Mouse (Mus musculus): Measurements from ENCODE around the gene Slc35f2.

Gene Slc35f2

DNA sequence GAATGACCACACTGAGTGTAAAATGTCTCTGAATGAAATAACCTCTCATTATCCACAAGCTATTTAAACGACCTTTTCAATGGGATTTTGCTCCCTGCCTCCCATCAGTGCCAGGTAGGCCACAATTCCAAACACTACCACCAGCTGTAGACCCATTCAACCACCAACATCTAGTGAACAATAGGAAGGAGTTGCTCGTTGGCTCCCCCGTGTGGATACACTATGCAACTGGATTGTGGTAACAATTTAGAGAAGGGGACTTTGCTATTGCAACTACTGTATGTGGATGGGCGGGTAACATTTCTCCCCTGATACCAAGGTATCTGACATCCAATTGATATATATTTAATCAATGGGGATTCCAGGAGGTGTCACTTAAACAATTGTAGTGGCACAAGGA is 47.4 kb downstream of the Slc35f2 start:
- in situ Hi-C loops (cut with MboI, MseI), result no loop called here

DNA sequence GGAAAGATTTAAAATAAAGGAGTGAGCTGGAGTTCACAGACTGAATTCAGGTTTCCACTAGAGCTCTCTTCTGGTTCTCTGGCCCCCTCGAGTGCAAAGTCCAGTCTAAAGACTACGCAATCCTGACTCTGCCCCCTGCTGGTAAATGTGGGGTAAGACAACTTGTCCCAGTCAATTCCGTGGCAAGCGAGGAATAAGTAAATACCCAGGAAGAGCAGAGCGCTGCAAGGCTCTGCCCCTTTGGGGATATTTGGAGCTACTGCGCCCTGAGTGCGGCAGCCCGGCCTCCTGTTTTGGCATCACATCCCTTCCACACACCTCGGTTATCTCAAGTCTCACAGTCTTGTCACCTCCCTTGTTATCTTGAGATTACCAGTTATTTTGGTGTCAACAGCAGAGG is 54.0 kb downstream of the Slc35f2 start:
- in situ Hi-C loops (cut with MboI, MseI), result loop anchor here (5.0 to 25.0 kb wide), 3 partner anchors 78 to 162 kb away; partner anchors contain the start of gene Elmod1 (in 1 of the 2)

DNA sequence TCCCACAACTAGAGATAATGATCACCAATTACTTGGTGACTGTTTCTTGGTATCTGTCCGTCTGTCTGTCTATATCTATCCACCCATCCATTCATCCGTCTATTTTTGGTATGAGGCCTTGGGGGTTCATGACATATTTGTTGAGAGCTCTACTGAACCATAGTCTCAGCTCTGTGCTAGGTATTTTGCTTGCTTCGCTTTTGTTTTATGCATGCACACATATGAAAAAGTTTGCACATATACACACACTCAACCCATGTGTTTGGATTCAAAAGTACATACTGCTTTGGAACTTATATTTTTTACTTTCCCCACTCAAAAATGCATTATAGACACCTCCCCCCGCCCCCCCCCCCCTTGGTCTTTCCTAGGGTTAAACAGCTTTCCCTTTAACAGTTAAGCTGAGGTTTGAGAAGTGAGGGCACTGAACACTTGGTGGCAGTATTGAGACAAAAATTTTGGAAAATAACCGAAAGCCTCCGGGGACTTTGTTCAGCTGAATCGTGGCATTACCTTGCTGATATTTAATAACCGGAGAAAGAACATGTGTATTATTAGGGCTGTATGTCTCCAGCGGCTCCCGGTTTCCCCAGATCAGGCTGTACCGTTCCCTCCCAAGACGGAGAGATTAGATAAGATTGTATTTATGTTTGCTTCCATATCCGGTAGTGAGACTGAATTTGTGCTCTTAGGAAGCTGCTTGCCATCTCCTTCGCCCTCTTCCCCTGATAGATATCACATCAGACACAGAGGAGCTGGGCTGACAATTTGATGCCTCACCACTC is 57.9 kb downstream of the Slc35f2 start:
- in situ Hi-C loops (cut with MboI, MseI), result loop anchor here (5.0 to 25.0 kb wide), 3 partner anchors 82 to 158 kb away; partner anchors contain the start of gene Elmod1 (in 1 of the 2)

DNA sequence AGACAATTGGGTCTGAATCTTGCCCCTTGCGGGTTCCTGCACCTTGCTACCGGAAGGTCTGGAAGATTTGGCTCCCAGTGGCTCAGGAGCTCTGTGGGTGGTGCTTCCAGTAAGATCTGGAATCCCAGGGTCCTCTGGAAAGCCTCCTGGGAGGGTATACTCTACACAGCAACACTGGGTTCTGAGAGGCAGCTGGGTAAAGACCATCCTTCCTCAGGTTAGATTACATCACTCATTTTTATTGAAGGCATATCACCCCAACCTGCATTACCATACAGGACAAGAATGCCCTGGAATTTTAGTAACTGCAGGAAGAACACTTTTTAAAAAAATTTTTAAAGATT is 58.5 kb downstream of the Slc35f2 start:
- in situ Hi-C loops (cut with MboI, MseI), result loop anchor here (5.0 to 25.0 kb wide), 3 partner anchors 83 to 157 kb away; partner anchors contain the start of gene Elmod1 (in 1 of the 2)

DNA sequence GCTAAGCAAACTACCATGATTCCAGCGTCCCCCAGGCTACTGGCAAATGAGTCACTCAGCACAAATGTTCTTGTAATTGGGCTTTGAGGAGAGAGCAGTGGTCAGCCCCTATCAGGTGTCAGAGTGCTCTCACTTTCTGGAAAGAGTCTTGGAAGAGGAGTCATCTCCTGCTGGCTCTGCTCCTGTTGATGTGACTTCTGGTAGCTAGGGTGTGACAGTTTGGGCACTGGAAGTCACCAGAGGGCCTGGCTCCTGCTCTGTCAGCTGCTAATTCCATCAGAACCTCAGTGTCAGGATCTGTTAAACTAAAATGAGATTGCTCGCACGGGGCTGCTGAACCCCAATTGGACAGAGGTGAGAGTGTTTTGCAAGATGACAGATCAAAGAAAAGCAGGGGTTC is 63.7 kb downstream of the Slc35f2 start:
- in situ Hi-C loops (cut with MboI, MseI), result loop anchor here in 1 of 2 experiments (25.0 kb wide), 1 partner anchor 152 kb away; the partner anchor contains the start of gene Elmod1

DNA sequence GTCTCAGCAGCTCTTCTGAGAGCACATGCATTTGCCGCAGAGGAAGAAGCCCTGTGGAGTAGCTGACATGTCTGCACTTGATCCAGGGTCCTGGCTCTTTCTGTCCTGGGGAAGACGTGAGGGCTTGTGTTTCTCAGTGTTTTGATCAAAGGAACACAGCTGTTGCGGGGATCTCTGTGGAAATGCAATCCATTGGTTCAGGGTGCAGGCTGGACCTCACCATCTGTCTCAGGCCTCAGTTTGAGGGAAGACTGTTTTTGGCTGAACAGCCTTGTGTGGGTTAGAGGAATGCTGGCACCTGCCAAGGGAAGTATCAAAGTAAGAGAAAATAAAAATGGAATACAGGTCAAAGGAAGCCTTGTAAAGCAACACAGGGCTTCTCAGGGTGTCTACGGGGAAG is 64.6 kb downstream of the Slc35f2 start:
- in situ Hi-C loops (cut with MboI, MseI), result loop anchor here in 1 of 2 experiments (25.0 kb wide), 1 partner anchor 151 kb away; the partner anchor contains the start of gene Elmod1

DNA sequence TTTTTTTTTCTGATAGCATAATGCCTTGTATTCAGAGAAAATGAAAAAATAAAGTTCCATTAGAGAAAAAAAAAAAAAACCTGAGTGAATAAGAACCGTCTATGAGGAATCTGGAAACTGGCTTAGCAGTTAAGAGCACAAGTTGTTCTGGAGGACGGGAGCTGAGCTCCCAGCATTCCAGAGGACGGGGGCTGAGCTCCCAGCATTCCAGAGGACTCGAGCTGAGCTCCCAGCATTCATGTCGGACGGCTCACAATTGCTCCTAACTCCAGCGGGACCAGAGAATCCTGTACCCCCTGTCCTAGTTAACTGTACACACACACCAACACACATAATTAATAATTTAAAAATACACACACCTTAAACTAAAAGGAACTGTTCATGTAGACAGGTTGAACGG is 67.5 kb downstream of the Slc35f2 start:
- in situ Hi-C loops (cut with MboI, MseI), result loop anchor here in 1 of 2 experiments (25.0 kb wide), 1 partner anchor 148 kb away; the partner anchor contains the start of gene Elmod1

DNA sequence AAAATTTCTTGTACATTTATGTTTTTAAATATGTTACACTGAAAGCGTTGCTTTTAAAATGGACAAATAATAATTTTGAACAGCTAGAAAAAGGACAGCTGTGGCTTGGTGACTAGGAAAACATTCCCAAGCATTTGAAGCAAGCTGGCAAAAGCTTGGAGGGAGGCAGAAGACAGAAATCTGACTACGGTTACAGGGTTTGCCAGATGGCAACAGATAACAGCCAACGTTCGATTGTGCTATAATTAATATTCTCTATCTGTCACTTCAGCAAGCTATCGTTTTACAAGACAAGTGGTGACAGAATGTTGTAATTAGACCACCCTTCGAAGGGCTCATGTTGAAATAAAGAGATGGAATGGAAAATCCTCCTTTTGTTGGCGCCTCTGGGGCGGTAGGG is 77.2 kb downstream of the Slc35f2 start:
- in situ Hi-C loops (cut with MboI, MseI), result loop anchor here in 1 of 2 experiments (25.0 kb wide), 1 partner anchor 139 kb away; the partner anchor contains the start of gene Elmod1

DNA sequence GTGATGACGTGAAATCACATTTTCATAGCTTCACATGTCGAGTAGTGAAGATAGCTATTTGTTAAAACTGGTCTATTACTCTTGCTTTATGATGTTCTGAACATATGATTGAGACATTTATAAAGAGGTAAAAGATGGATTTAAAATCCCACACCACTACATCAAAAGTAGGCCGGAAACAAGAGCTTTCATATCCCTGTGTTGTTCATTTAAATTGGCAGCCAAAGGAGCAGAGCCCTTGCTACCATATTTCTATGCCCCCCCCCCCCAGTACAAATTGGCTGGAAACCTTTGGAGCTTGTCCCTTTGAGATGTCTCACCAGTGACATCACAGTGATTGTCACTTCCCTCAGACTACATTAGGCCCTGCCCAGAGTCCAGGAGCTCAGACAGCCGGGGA is 78.5 kb downstream of the Slc35f2 start, which contains the start of gene Sln:
TSS of gene Sln (plus strand) at position 301 of the 400 bp plus-strand sequence.
- in situ Hi-C loops (cut with MboI, MseI), result loop anchor here in 1 of 2 experiments (25.0 kb wide), 1 partner anchor 137 kb away; the partner anchor contains the start of gene Elmod1

DNA sequence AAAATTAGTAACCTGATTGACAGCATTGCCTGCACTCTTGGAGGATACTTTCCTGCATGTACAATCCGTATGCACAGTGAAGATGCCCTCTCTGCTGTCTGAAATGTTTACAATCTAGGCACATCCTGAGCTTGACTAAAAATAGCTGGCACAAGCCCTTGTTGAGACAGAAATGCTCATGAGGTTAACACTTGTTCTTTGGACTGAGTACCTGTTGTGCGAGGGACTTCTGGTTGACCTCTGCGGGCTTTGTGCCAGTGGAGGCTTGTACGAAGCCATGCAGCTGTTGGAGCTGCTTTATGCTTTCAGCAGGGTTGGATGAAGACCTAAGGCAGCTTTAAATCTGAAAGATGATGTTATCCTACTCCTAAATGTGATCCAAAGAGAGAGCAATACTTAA is 80.8 kb downstream of the Slc35f2 start:
- in situ Hi-C loops (cut with MboI, MseI), result no loop called here

DNA sequence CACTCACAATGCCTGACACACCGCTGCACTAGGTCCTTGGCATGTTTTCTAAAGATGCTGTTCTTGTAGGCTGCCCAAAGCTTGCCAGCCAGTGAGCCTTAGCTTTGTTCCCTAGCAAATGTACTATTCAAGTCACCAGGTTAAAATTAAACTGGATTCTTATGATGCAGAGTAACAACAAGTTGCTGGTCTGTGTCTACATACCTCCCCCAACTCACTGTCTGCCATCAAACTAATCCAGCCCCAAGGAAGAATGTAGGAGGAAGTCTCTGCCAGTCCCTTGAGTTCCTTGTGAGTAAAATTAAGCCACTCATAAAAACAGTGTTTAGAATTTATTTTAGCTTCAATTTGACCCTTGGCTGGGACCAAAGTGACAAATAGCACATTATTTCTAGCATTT is 82.3 kb downstream of the Slc35f2 start:
- in situ Hi-C loops (cut with MboI, MseI), result no loop called here

DNA sequence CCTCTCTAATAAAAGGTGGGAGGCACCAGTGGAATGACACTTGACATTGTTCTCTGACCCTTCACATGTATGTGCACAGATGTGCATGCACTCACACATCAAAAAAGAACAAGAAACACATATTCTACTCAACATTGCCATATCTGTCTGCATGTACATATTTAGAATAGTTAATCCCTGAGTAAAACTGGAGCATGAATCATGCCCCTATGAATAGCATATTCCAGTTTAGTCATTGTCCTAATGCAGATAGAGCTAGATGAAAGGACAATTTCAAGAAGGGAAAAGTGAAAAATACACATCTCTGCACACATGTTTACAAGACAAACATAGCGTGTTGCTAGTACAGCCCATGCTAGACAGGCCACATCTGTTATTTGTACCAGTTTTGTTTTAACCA is 83.2 kb downstream of the Slc35f2 start:
- in situ Hi-C loops (cut with MboI, MseI), result no loop called here

DNA sequence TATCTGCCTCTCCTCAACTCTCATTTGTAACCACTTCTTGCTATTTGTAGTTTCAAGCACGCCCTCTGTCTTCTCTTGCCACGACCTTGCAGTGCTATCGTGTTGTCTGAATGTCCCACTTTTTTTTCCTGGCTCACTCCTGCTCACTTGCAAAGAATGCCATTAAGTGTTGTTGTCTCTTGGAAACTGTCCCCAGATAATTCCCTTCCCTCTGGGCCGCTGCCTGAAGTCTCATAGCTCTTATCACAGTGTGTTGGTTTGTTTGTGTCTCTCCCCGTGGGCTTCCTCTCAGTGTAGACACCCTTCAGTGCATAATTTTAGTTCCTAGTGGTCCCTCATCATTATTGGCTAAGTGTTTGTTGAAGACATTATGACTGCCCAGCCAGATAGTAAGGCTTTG is 86.5 kb downstream of the Slc35f2 start:
- in situ Hi-C loops (cut with MboI, MseI), result no loop called here
